ENCODE assay signal across 8 mouse cellular contexts in the genomic region with DNA sequence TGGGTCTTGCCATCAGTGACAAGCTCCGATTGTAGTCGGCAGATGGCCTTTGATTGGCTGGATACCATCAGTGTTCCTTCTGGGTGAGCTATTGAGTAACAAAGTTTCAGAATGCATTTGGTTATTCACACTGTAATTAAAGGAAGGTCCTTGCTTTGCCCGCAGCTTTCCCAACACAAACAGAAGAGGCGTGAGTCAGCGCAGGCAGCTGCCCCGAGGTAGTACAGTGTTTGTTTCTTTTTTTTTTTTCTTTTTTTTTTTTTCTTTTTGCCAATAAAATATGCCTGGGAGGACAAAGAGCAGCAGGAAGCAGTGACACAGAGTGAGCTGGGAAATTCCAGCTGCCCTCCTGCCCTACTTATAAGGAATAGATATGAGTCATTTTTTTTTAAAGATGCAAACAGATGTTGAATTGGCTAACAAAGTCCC.
DNase-seq lines count a peak whose midpoint lies in the region; ATAC-seq and TF ChIP-seq lines count a peak whose summit lies in the region.

No protein-coding gene starts in this region.

- H3K4me1 ChIP-seq in liver, postnatal 0 days (ENCODE audit: insufficient read depth) = peaks cover 17% of the 10 kb centered on the region
- H3K4me1 ChIP-seq in intestine, postnatal 0 days (replicated peaks; ENCODE audit: control insufficient read depth, insufficient read depth, low read length) = 0 out of 2 replicates have a peak, but pooled peaks cover 12% of the 10 kb centered on the region

- peak; percentile 15 for DNase-seq in liver, postnatal 0 days
- DNase-seq in liver = no peak
- DNase-seq in adrenal gland, postnatal 36 days = peak; percentile 78 to 81
- DNase-seq in lung, postnatal 10 days = peak; percentile 58
- DNase-seq in MN1 (ENCODE audit: low spot score) = no peak
- DNase-seq in frontal cortex, postnatal 14 days (ENCODE audit: low spot score in 2 of 2) = no peak

- no peaks in the 10 kb centered on the region for H3K9me3 ChIP-seq in liver, postnatal 0 days (ENCODE audit: low read length)
- H3K9me3 ChIP-seq in intestine, postnatal 0 days (ENCODE audit: control insufficient read depth) = no peaks in the 10 kb centered on the region

- no peak overlapping the region for H3K4me3 ChIP-seq in liver, postnatal 0 days (ENCODE audit: low read depth, low read length)
- no peak overlapping the region for H3K4me3 ChIP-seq in intestine, postnatal 0 days (ENCODE audit: low read depth, low read length)

- 38% methylated on average over 6 of the region's 6 CpGs for WGBS in liver, postnatal 0 days (ENCODE audit: insufficient replicate concordance)
- 10% methylated on average over 6 of the region's 6 CpGs for WGBS in intestine, postnatal 0 days

- no peaks in the 10 kb centered on the region for H3K27me3 ChIP-seq in liver, postnatal 0 days (ENCODE audit: insufficient read depth, low read length)
- no peaks in the 10 kb centered on the region for H3K27me3 ChIP-seq in intestine, postnatal 0 days (replicated peaks; ENCODE audit: control insufficient read depth, insufficient read depth, low read length)

- peak; percentile 35 for ATAC-seq in liver, postnatal 0 days
- ATAC-seq in intestine, postnatal 0 days = peak; percentile 82
- no peak for ATAC-seq in megakaryocyte-erythroid progenitor cell, adult 5-6 weeks (replicated peaks; ENCODE audit: low FRiP score, low TSS enrichment, poor library complexity, severe bottlenecking)

- no peak overlapping the region for H3K9ac ChIP-seq in liver, postnatal 0 days (replicated peaks)
- H3K9ac ChIP-seq in intestine, postnatal 0 days (ENCODE audit: low read depth, low read length) = 0 out of 2 replicates have a peak overlapping the region, but pooled peaks have one; percentile 47

- H3K27ac ChIP-seq in liver, postnatal 0 days (ENCODE audit: low read depth) = peak overlapping the region; percentile 41; the same call in 1 of the 2 replicates
- H3K27ac ChIP-seq in intestine, postnatal 0 days (ENCODE audit: low read depth, low read length) = peak overlapping the region; percentile 94

- no peak for TF ChIP-seq CTCF in liver, postnatal 0 days (IDR thresholded peaks at IDR 0.05; ENCODE audit: low read depth)
- TF ChIP-seq CTCF in intestine, postnatal 0 days (IDR thresholded peaks at IDR 0.05; ENCODE audit: low read depth) = 0 out of 2 replicates have a peak, but pooled peaks have one; percentile 2

- peak overlapping the region; percentile 10; the same call in 1 of the 2 replicates for H3K4me2 ChIP-seq in liver, postnatal 0 days (ENCODE audit: low read depth, low read length)
- no peak overlapping the region for H3K4me2 ChIP-seq in intestine, postnatal 0 days (replicated peaks; ENCODE audit: low read depth)

- TF ChIP-seq EP300 in liver, postnatal 0 days (IDR thresholded peaks at IDR 0.05; ENCODE audit: low read depth) = peak; percentile 55; the same call in 1 of the 2 replicates

- H3K36me3 ChIP-seq in liver, postnatal 0 days (replicated peaks; ENCODE audit: insufficient read depth, low read length) = no peaks in the 10 kb centered on the region
- H3K36me3 ChIP-seq in intestine, postnatal 0 days (ENCODE audit: control insufficient read depth, insufficient read depth) = no peaks in the 10 kb centered on the region

Comparison
In these comparisons a context has a peak if more than half of its experiments do, and no peak if none do; other contexts are left out.
1. DNase-seq: peak in liver, postnatal 0 days (single experiment), adrenal gland, postnatal 36 days (2 of 2) and lung, postnatal 10 days (single experiment); none in liver (single experiment), MN1 (single experiment) and frontal cortex, postnatal 14 days (0 of 2).